Mouse (Mus musculus) spleen, postnatal 10 days (tissue): ENCODE data around the gene Rgcc.

ENCODE experiments used
- DNase-seq, 2 experiments: peaks; one replicate each; pipeline ENCODE4 v3.0.0; 2021 to 2022; ENCODE audit warnings: low spot score in 2 of 2

The Rgcc gene

GRCm38 (mm10) chr14:79279494-79279893 lies 22.0 kb downstream of the Rgcc start:
- DNase-seq, result no peak

GRCm38 (mm10) chr14:79278927-79279326 lies 22.5 kb downstream of the Rgcc start:
- no peak for DNase-seq

GRCm38 (mm10) chr14:79277922-79278321 lies 23.5 kb downstream of the Rgcc start:
- DNase-seq, result no peak

- no peak for DNase-seq
Observed at GRCm38 (mm10) chr14:79275870-79276395, 25.5 kb downstream of the Rgcc start.

GRCm38 (mm10) chr14:79275441-79275840 lies 26.0 kb downstream of the Rgcc start:
- DNase-seq, result no peak

- DNase-seq, result no peak
Observed at GRCm38 (mm10) chr14:79273697-79274477, 27.6 kb downstream of the Rgcc start.

- DNase-seq, result no peak
Observed at GRCm38 (mm10) chr14:79272991-79273390, 28.5 kb downstream of the Rgcc start.

GRCm38 (mm10) chr14:79272188-79272694 lies 29.2 kb downstream of the Rgcc start:
- no peak for DNase-seq

GRCm38 (mm10) chr14:79269551-79269950 lies 31.9 kb downstream of the Rgcc start:
- no peak for DNase-seq

GRCm38 (mm10) chr14:79267878-79268277 lies 33.6 kb downstream of the Rgcc start:
- DNase-seq, result no peak

GRCm38 (mm10) chr14:79267382-79267781 lies 34.1 kb downstream of the Rgcc start:
- no peak for DNase-seq

- no peak for DNase-seq
Observed at GRCm38 (mm10) chr14:79266408-79266807, 35.0 kb downstream of the Rgcc start.

- no peak for DNase-seq
Observed at GRCm38 (mm10) chr14:79265738-79266137, 35.7 kb downstream of the Rgcc start.

- DNase-seq, result no peak
Observed at GRCm38 (mm10) chr14:79263321-79263720, 38.1 kb downstream of the Rgcc start.

GRCm38 (mm10) chr14:79262677-79263076 lies 38.8 kb downstream of the Rgcc start:
- DNase-seq, result no peak

- DNase-seq, result no peak
Observed at GRCm38 (mm10) chr14:79259062-79259779, 42.2 kb downstream of the Rgcc start.

- no peak for DNase-seq
Observed at GRCm38 (mm10) chr14:79256656-79257055, 44.8 kb downstream of the Rgcc start.

- no peak for DNase-seq
Observed at GRCm38 (mm10) chr14:79255786-79256185, 45.7 kb downstream of the Rgcc start.

GRCm38 (mm10) chr14:79251727-79252285 lies 49.6 kb downstream of the Rgcc start:
- DNase-seq, result no peak

GRCm38 (mm10) chr14:79244571-79244970 lies 56.9 kb downstream of the Rgcc start:
- DNase-seq, result no peak

- peak in 1 of 2 experiments; percentile 65 for DNase-seq
Observed at GRCm38 (mm10) chr14:79243038-79243883, 58.2 kb downstream of the Rgcc start.

- DNase-seq, result no peak
Observed at GRCm38 (mm10) chr14:79242386-79242720, 59.1 kb downstream of the Rgcc start.
